Mouse (Mus musculus) myocyte (in vitro differentiated cells): ENCODE measurements around the gene Slc18a2.

Source experiments
- CEBPB ChIP-seq: IDR thresholded peaks from 2 replicates; pipeline ENCODE4 v1.6.1; 2011; ENCODE audit warnings: mild to moderate bottlenecking, moderate library complexity; ENCODE audit not compliant: poor library complexity, insufficient read depth, severe bottlenecking
- E2F4 ChIP-seq: IDR thresholded peaks from one replicate; pipeline ENCODE4 v1.6.1; 2011; ENCODE audit warnings: mild to moderate bottlenecking, control low read depth, moderate library complexity; ENCODE audit not compliant: insufficient read depth
- MAX ChIP-seq: IDR thresholded peaks from one replicate; pipeline ENCODE4 v1.6.1; 2011; ENCODE audit warnings: low read depth, mild to moderate bottlenecking, control low read depth
- MYOD1 ChIP-seq, 3 experiments: IDR thresholded peaks; one replicate each; pipeline ENCODE4 v1.6.1; 2011; ENCODE audit warnings: control low read depth in 2 of 3, low read depth in 2 of 3, mild to moderate bottlenecking in 2 of 3, moderate library complexity in 1 of 3; ENCODE audit not compliant: insufficient read length in 2 of 3, control insufficient read depth in 1 of 3
- MYOG ChIP-seq, 3 experiments: IDR thresholded peaks; one replicate each; pipeline ENCODE4 v1.6.1; 2011; ENCODE audit warnings: control low read depth in 2 of 3, low read depth in 2 of 3, mild to moderate bottlenecking in 2 of 3; ENCODE audit not compliant: insufficient read length in 2 of 3, control insufficient read depth in 1 of 3, insufficient read depth in 1 of 3
- POLR2A ChIP-seq: IDR thresholded peaks from one replicate; pipeline ENCODE4 v1.6.1; 2011; ENCODE audit warnings: low read depth, mild to moderate bottlenecking, control low read depth, moderate library complexity; ENCODE audit not compliant: insufficient read length
- POLR2AphosphoS2 ChIP-seq: IDR thresholded peaks from one replicate; pipeline ENCODE4 v1.6.1; 2011; ENCODE audit warnings: low read depth, control low read depth; ENCODE audit not compliant: insufficient read length
- TCF12 ChIP-seq: IDR thresholded peaks from one replicate; pipeline ENCODE4 v1.6.1; 2011; ENCODE audit warnings: mild to moderate bottlenecking, control low read depth; ENCODE audit not compliant: poor library complexity, insufficient read depth, severe bottlenecking
- TCF3 ChIP-seq: IDR thresholded peaks from one replicate; pipeline ENCODE4 v1.6.1; 2011; ENCODE audit warnings: low read depth, control low read depth; ENCODE audit not compliant: insufficient read length
- USF1 ChIP-seq: IDR thresholded peaks from one replicate; pipeline ENCODE4 v1.6.1; 2011; ENCODE audit warnings: low read depth, mild to moderate bottlenecking, control low read depth, moderate library complexity

- no peak for TF ChIP-seq USF1
- no peak for TF ChIP-seq POLR2AphosphoS2
- no peak for TF ChIP-seq POLR2A
- no peak for TF ChIP-seq MAX
- TF ChIP-seq TCF3, result no peak
- TF ChIP-seq MYOG (IDR thresholded peaks at IDR 0.05; ENCODE audit: control insufficient read depth in 1 of 3, insufficient read depth in 1 of 3, insufficient read length in 2 of 3, low read depth in 2 of 3), result no peak
- no peak for TF ChIP-seq TCF12
- TF ChIP-seq E2F4, result no peak
- no peak for TF ChIP-seq MYOD1 (IDR thresholded peaks at IDR 0.05; ENCODE audit: control insufficient read depth in 1 of 3, insufficient read length in 2 of 3, low read depth in 2 of 3)
- TF ChIP-seq CEBPB, result no peak
Measured at GRCm38 (mm10) chr19:59273190-59273589, 12.5 kb downstream of the Slc18a2 start.
